Mouse (Mus musculus): ENCODE measurements around the gene Fam149a. TPM values are rescaled to one million over a fixed set of nuclear protein-coding genes. Genes with fewer than 3 reads are reported as not detected.
A peak's percentile ranks its signal among the peaks of the same experiment; 100 is the strongest.
"Not testable (repeated sequence)": the region's sequence is repeated elsewhere in the genome, so short reads cannot be mapped to it uniquely, and the experiment has no call there.

The Fam149a gene
- total RNA-seq, 4 experiments from 2014 or later, result 20.6 to 24.4 (median 22.1) TPM

- peak; percentile 21 to 33 for DNase-seq (ENCODE audit: low spot score in 2 of 2)
These were observed 49.2 kb downstream of the Fam149a start, which contains the start of gene Cyp4v3 for GRCm38 (mm10) chr8:45332685-45333409. TSS of gene Cyp4v3 (minus strand) at chr8:45333216.

- no peak for DNase-seq (ENCODE audit: low spot score in 2 of 2)
These were observed 51.2 kb downstream of the Fam149a start for GRCm38 (mm10) chr8:45330856-45331255.

- no peak for DNase-seq (ENCODE audit: low spot score in 2 of 2)
These were observed 52.7 kb downstream of the Fam149a start for GRCm38 (mm10) chr8:45329206-45329980.

GRCm38 (mm10) chr8:45327076-45327475 is 55.0 kb downstream of the Fam149a start:
- DNase-seq (ENCODE audit: low spot score in 2 of 2), result not testable (repeated sequence)

GRCm38 (mm10) chr8:45324151-45324550 is 57.9 kb downstream of the Fam149a start:
- DNase-seq (ENCODE audit: low spot score in 2 of 2), result no peak

- DNase-seq (ENCODE audit: low spot score in 2 of 2), result no peak
These were observed 60.7 kb downstream of the Fam149a start for GRCm38 (mm10) chr8:45321365-45321764.

DNA sequence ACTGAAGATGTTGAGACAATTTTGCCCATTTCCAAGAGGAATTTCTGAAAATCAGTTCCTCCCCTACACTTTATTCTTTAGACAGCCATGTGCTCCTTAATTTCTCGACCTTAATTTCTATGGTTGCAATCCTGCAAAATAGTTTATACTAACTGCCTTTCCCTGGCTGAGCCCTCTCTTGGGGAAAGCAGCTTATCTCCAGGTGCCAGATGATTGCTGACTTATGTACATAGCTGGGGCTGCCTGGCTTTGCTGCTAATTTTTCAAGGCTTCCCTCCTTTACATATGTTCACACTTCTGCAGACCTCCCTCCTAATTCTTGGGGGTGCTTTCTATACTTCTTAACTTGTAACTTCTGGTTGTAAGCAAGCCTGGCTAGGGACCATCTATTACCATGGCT is 61.2 kb downstream of the Fam149a start:
- DNase-seq (ENCODE audit: low spot score in 2 of 2), result no peak

- DNase-seq (ENCODE audit: low spot score in 2 of 2), result no peak
These were observed 71.1 kb downstream of the Fam149a start for GRCm38 (mm10) chr8:45310967-45311366.

- DNase-seq (ENCODE audit: low spot score in 2 of 2), result no peak
These were observed 73.7 kb downstream of the Fam149a start, which contains the start of gene Gm45753 for GRCm38 (mm10) chr8:45308366-45308765. TSS of gene Gm45753 (minus strand) at chr8:45308466.

DNA sequence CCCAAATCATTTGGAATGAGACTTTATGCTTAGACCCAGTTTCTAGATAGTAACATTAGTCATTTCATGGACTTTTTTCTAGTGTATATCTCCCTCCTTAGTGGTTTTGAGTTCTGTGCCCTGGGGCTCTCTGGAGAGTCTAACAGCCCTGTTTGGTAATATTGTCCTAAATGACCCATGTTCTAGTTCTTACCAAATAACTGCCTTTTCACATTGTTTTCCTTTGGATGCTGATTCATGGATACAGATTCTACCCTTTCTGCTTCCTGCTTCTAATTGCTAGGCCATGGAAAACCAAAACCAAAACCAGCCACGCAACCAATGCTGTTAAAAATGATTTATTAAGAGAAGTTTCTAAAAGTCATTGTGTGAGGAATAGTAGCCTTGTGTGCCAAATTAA is 76.6 kb downstream of the Fam149a start:
- DNase-seq (ENCODE audit: low spot score in 2 of 2), result no peak

DNA sequence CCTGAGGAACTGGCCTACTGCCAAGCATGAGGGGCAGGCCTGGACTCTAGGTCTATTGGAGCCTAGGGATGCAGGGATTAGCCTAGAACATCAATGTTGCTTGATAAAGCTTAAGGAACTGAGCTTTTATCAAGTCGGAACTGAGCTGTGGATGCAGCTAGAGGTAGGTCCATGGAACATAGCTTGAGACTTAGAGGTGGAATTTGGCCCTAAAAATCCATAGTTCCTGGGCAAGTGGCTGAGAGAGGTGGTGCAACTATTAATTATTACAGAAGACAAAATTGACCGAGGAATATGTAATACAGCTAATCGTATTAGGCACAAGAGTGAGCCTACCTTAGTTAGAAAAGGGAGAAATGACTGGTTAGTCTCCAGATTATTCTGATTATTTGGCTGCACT is 77.7 kb downstream of the Fam149a start:
- DNase-seq (ENCODE audit: low spot score in 2 of 2), result no peak

DNA sequence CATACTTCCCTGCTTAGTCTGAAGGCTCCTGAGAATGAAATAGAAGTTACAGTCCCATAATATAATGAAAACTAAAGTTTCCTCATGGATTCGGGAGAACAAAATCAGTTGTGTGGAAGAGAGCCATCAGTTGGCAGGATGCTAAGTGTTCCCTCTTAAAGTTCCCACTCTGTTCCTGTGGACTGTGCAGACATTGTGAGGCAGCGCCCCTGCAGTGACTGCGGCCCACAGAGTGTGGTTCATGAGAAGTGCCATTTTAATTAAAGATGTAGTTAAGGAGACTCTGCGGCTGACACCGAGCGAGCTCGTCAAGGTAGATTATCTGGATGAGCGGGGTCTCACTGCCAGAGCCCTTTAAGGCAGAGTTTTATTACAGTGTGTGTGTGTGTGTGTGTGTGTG is 79.7 kb downstream of the Fam149a start:
- DNase-seq (ENCODE audit: low spot score in 2 of 2), result no peak

DNA sequence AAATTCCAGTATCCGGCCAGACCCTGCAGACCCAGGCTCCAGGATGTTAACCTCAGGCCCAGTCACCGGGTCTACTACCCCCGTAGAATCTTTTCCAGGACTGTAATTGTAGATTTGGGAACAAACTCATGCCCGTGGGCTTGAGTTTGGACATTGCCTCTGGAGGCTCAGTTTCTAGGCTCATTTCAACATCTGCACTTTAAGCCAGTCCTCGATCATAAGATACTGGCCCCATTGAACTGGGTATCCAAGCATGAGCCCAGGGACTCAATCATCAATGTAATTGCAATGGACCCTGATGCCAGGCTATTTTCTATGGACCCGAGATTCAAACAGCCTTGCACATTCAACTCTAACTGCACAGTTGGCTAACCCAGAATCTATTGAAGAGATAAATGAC is 86.8 kb downstream of the Fam149a start:
- no peak for DNase-seq (ENCODE audit: low spot score in 2 of 2)

DNA sequence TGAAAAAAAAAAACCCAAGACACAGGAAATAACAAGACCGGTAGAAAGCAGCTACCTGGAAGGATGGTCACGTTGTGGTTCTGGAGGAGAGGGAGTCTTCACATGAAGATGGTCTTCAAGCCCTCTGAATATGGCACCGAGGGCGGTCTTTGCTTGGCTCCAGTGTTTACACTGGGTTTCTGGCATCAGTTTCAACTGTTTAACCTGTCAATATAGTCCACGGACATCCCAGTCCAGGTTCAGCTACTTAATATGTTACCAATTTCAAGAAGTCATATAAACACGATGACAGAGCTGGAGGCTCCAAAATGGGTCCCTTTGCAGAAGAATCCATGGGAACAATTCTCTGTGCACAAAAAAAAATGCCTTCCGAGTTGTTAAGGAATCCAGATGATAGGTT is 87.4 kb downstream of the Fam149a start, which contains the start of gene Klkb1:
Klkb1 (minus strand) TSS at position 173 of the 400 bp plus-strand sequence.
- DNase-seq (ENCODE audit: low spot score in 2 of 2), result no peak

DNA sequence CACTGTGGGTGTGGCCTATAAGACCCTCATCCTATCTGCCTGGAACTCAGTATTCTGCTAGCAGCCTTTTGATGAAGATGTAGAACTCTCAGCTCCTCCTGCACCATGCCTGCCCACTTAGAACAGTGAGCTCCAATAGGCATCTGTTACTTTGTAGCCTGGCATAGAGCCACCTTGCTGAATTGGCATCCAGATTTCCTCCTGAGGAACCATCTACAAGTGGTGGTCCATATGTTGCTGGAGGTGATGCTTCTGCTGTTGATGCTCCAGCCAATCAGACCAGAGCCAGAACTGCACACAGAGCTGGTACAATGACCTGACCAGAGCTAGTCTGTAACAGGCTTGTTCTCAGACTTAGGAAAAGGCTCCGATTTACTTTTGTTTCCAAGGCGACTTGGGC is 90.3 kb downstream of the Fam149a start:
- DNase-seq (ENCODE audit: low spot score in 2 of 2), result peak in 1 of 2 experiments; percentile 7

Other genes starting within 250 kb of the Fam149a start
- gene F11, start 120.3 kb downstream of the Fam149a start, total RNA-seq (2022), result not detected
- gene Klkb1, start 87.4 kb downstream of the Fam149a start, total RNA-seq (2022), result under 1 TPM in 1 of 4 experiments, not detected in 3; 0.09 TPM
- gene Gm45753, start 73.8 kb downstream of the Fam149a start, total RNA-seq (2022), result under 1 TPM in 1 of 4 experiments, not detected in 3; 0.13 TPM
- 1 to 10 TPM; 7.4 to 9.7 (median 8.2) TPM for gene Cyp4v3, start 49.1 kb downstream of the Fam149a start, total RNA-seq (2022)
- 10 to 100 TPM in 3 of 4 experiments, 1 to 10 TPM in 1; 8.7 to 11.8 (median 10.8) TPM for gene Tlr3, start 28.8 kb upstream of the Fam149a start, total RNA-seq (2022)
- gene Sorbs2, start 125.5 kb upstream of the Fam149a start, total RNA-seq (2022), result 100 to 1,000 TPM; 263 to 309 (median 284) TPM